ENCODE assay signal across 15 mouse cellular contexts in genomic region chr2:119692003-119692701, GRCm38 (mm10). TPM values are rescaled to one million over a fixed set of nuclear protein-coding genes. Genes with fewer than 3 reads are reported as not detected.
DNase-seq lines count a peak whose midpoint lies in the region; ATAC-seq and TF ChIP-seq lines count a peak whose summit lies in the region.
"Had no signal": no experiment of that assay in that cellular context is flagged by ENCODE, and none has a peak within 500 bp of the region (broad histone marks: within the 10 kb centered on the region; RNA-seq: fewer than 3 reads in every experiment).

No protein-coding gene starts in this region.

- H3K9ac ChIP-seq in kidney, embryonic 15.5 days = no peak overlapping the region
- H3K9ac ChIP-seq: embryonic facial prominence, embryonic 13.5 days; liver, embryonic 12.5 days had no signal

- H3K36me3 ChIP-seq in kidney, adult 2 months (ENCODE audit: control insufficient read depth, insufficient read depth, low read length) = peaks cover 1% of the 10 kb centered on the region; the same call in 1 of the 2 replicates
- H3K36me3 ChIP-seq in kidney, embryonic 15.5 days = peaks cover 29% of the 10 kb centered on the region

- H3K27me3 ChIP-seq in kidney, adult 2 months (replicated peaks; ENCODE audit: control insufficient read depth, insufficient read depth, low read length) = no peaks in the 10 kb centered on the region
- no peaks in the 10 kb centered on the region for H3K27me3 ChIP-seq in kidney, embryonic 15.5 days
- H3K27me3 ChIP-seq: embryonic facial prominence, embryonic 13.5 days; liver, embryonic 12.5 days had no signal

- H3K4me3 ChIP-seq in kidney, adult 2 months (ENCODE audit: insufficient read depth, low read depth, low read length) = no peak overlapping the region
- H3K4me3 ChIP-seq in kidney, embryonic 15.5 days (replicated peaks) = no peak overlapping the region
- H3K4me3 ChIP-seq: embryonic facial prominence, embryonic 13.5 days; liver, embryonic 12.5 days had no signal

- no peak overlapping the region for H3K4me2 ChIP-seq in kidney, embryonic 15.5 days
- H3K4me2 ChIP-seq: embryonic facial prominence, embryonic 13.5 days; liver, embryonic 12.5 days had no signal

- ATAC-seq in kidney, embryonic 15.5 days (replicated peaks; ENCODE audit: low FRiP score) = no peak; the same call in 1 of the 2 replicates
- no peak for ATAC-seq in inflammation-experienced regulatory T-cells, adult 6 months
- ATAC-seq: liver, embryonic 12.5 days; midbrain, embryonic 16.5 days had no signal

- H3K27ac ChIP-seq in kidney, adult 2 months (ENCODE audit: insufficient read depth, low read depth, low read length) = no peak overlapping the region
- no peak overlapping the region for H3K27ac ChIP-seq in kidney, embryonic 15.5 days
- H3K27ac ChIP-seq: embryonic facial prominence, embryonic 13.5 days; liver, embryonic 12.5 days had no signal

- no peak for TF ChIP-seq POLR2A in kidney, adult 2 months (IDR thresholded peaks at IDR 0.05; ENCODE audit: low read depth, low read length)

- no peak for TF ChIP-seq CTCF in kidney, adult 2 months (conservative IDR thresholded peaks at IDR 0.05; ENCODE audit: insufficient read depth, insufficient read length, low read depth, low read length)

- no peaks in the 10 kb centered on the region for H3K4me1 ChIP-seq in kidney, adult 2 months (ENCODE audit: control insufficient read depth, insufficient read depth, low read length)
- no peaks in the 10 kb centered on the region for H3K4me1 ChIP-seq in kidney, embryonic 15.5 days
- H3K4me1 ChIP-seq: embryonic facial prominence, embryonic 13.5 days; liver, embryonic 12.5 days had no signal

- DNase-seq in kidney, adult 2 months = peak; percentile 8
- peak; percentile 64 for DNase-seq in 3T3-L1 (ENCODE audit: low read depth, low spot score)
- peak; percentile 9 to 21 for DNase-seq in B cell, adult 2 months
- DNase-seq in induced T-regulatory cell, adult 2 months (ENCODE audit: low read depth) = peak; percentile 23
- DNase-seq in right cerebral cortex, postnatal 4 days = no peak
- DNase-seq: adrenal gland, postnatal 36 days; cerebellum, adult 8-10 months; heart, postnatal 4 days; layer of hippocampus, postnatal 36 days; thymus, postnatal 36 days had no signal

- no peaks in the 10 kb centered on the region for H3K9me3 ChIP-seq in kidney, embryonic 15.5 days (replicated peaks)
- H3K9me3 ChIP-seq: embryonic facial prominence, embryonic 13.5 days; liver, embryonic 12.5 days had no signal

- 79% methylated on average over 9 of the region's 9 CpGs for WGBS in kidney, adult 2 months
- 78% methylated on average over 9 of the region's 9 CpGs for WGBS in kidney, embryonic 15.5 days

RNA-seq across cellular contexts. Expression of gene Rtf1, which starts 17.3 kb away (rescaled TPM):
- polyA plus RNA-seq in kidney, adult 2 months (2012; rRNA removed) = 7.8 and 10.9 TPM in 2 replicates
- 44.7 and 45.9 TPM in 2 replicates for polyA plus RNA-seq in kidney, embryonic 15.5 days (2015; fragmentation: Nextera tagmentation; extraction: Ambion mirVana)
- polyA plus RNA-seq in inflammation-experienced regulatory T-cells, adult 6 months (2017; shearing (Covaris generic)) = 10 to 100 TPM; 25.1 to 51.6 (median 44.1) TPM

RNA-seq across cellular contexts. Expression of gene Ndufaf1, which starts 29.5 kb away (rescaled TPM):
- 8.1 and 13.1 TPM in 2 replicates for polyA plus RNA-seq in kidney, adult 2 months (2012; rRNA removed)
- polyA plus RNA-seq in kidney, embryonic 15.5 days (2015; fragmentation: Nextera tagmentation; extraction: Ambion mirVana) = 51.8 and 52.3 TPM in 2 replicates
- polyA plus RNA-seq in inflammation-experienced regulatory T-cells, adult 6 months (2017; shearing (Covaris generic)) = 10 to 100 TPM; 24.3 to 30.2 (median 27.8) TPM

RNA-seq across cellular contexts. Expression of gene Itpka, which starts 50.0 kb away (rescaled TPM):
- 2.0 and 2.5 TPM in 2 replicates for polyA plus RNA-seq in kidney, adult 2 months (2012; rRNA removed)
- polyA plus RNA-seq in kidney, embryonic 15.5 days (2015; fragmentation: Nextera tagmentation; extraction: Ambion mirVana) = 1.2 and 1.5 TPM in 2 replicates
- polyA plus RNA-seq in inflammation-experienced regulatory T-cells, adult 6 months (2017; shearing (Covaris generic)) = under 1 TPM in 2 of 3 experiments, not detected in 1; 0.32 to 0.39 TPM
- polyA plus RNA-seq: embryonic facial prominence, embryonic 13.5 days had no signal
